Mouse (Mus musculus): ENCODE data around the gene Yy2.

The Yy2 gene

GRCm38 (mm10) chrX:157568840-157569239 is at the start of gene Yy2:
Gene Yy2 (minus strand): TSS chrX:157568985.
- DNase-seq (ENCODE audit: low spot score), result no peak

GRCm38 (mm10) chrX:157612894-157613293 is 44.1 kb upstream of the Yy2 start:
- no peak for DNase-seq (ENCODE audit: low spot score)

DNA sequence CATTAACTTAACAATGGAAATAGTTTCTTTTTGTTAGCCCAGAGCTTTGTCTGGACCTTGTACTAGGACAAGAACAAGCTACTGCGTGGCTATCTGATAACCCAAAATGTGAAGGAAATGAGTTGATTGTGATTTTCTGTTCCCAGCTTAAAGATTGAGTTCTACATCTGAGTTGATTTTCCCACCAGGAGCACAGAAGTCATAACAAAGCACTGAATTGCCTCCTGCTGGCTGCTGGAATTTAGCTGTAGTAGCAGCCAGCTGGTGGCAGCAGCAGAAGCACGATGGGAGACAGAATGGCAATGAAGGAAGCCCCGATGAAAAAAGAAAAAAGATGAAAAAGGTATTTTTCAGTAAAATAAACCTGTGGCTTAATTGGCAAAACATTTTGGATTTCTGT is 32.7 kb upstream of the Yy2 start:
- DNase-seq (ENCODE audit: low spot score), result no peak

GRCm38 (mm10) chrX:157598186-157598996 is 29.6 kb upstream of the Yy2 start, which contains the start of gene Mbtps2:
Gene Mbtps2 (minus strand): TSS chrX:157598715.
- DNase-seq (ENCODE audit: low spot score), result no peak

- no peak for DNase-seq (ENCODE audit: low spot score)
Observed at GRCm38 (mm10) chrX:157597585-157598185, 28.9 kb upstream of the Yy2 start.

DNA sequence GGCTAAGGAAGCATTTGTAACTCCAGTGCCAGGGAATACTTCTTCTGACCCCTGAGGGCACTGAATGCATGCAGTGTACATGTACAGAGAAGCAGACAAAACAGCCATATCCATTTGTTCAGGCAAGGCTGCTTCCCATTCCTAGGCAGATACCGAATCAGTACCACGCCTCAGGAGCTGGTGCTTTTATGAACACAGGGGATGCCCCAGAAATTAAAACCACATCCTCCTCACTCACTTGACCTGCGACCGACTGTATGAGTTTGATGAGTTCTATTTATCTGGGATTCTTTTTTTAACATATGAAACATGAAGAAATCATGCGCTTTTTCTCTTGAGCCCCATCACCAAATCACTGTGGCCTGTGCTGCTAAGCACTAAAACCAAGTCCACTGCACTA is 28.0 kb upstream of the Yy2 start:
- no peak for DNase-seq (ENCODE audit: low spot score)

DNA sequence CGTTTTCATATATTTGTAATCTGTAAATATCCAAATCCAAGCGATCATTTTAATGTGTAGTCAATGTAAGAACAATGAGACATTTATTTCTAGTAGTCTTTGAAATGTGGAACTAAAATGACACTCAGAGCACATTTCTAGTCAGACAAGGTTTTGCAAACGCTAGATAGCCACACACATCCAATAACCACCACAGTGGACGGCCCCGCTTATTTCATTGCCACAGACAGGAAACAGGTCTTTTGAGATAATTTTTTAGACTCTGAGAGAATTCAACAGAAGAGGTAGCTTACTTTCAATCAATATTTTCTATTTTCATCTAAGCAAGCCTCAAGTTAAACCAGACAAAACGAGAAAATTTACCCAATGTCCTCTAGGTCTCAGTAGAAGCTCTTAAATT is 27.1 kb upstream of the Yy2 start:
- no peak for DNase-seq (ENCODE audit: low spot score)

GRCm38 (mm10) chrX:157594606-157595005 is 25.8 kb upstream of the Yy2 start:
- no peak for DNase-seq (ENCODE audit: low spot score)

DNA sequence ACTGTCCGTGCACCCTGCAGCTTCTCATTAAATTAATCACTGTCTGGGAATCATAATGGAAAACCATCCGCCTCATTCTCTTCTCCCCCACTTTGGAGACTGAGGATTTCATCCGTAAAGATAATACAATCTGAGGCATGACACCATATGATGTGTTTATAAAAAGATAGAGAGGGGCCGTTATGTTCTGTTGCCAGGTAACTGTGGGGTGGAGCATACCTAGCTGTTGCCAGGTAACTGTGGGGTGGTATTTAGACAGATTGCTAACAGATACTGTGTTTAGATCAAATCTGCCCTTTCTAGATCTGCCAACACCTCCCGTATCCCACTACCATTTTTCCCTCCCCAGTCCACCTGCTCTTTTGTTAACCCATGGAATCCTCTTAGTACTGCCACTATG is 18.2 kb upstream of the Yy2 start:
- no peak for DNase-seq (ENCODE audit: low spot score)

GRCm38 (mm10) chrX:157586397-157586796 is 17.6 kb upstream of the Yy2 start:
- no peak for DNase-seq (ENCODE audit: low spot score)

GRCm38 (mm10) chrX:157579108-157579614 is 10.4 kb upstream of the Yy2 start:
- DNase-seq (ENCODE audit: low spot score), result no peak

DNA sequence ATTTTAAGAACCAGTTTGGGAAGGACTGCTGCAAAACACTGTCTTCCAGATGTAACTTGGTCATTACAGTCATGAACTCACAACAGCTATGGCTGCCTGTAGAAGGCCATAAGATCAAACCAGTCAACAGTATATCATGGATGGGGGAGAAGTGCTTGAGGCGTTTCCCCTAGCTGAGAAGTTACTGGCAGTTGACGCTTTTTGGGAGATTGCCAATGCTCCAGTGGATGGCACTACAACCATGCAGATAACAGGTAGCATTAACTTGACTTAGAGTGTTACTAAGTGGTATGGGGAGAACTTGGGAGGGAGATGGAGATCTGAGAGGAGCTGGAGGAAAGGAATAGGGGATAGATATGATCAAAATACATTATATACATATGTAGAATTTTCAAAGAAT is 5.9 kb upstream of the Yy2 start:
- no peak for DNase-seq (ENCODE audit: low spot score)

GRCm38 (mm10) chrX:157563794-157564193 is 5.0 kb downstream of the Yy2 start:
- no peak for DNase-seq (ENCODE audit: low spot score)

DNA sequence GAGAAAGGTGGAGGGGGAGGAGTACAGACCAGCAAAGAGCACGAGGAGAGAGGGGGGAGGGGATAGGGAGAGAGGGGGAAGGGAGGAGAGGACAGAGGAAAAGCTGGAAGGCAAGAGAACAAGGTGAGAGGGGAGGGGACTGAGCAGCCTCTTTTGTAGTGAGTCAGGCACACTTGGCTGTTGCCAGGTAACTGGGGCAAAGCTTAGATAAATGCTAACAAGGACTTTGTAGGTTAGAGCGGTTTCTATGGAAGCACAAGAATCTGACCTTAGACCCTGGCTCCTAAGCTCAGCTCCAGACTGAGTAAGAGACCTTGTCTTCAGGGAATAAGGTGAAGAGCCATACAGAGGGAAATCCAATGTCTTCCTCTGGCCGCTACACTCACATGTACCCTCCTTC is 21.7 kb downstream of the Yy2 start:
- DNase-seq (ENCODE audit: low spot score), result no peak

All from layer of hippocampus, adult 9-10 months (tissue).